Mouse (Mus musculus): ENCODE data around the gene Pigl.
A peak's percentile ranks its signal among the peaks of the same experiment; 100 is the strongest.
"Not testable (repeated sequence)": the region's sequence is repeated elsewhere in the genome, so short reads cannot be mapped to it uniquely, and the experiment has no call there.

Pigl gene

DNA sequence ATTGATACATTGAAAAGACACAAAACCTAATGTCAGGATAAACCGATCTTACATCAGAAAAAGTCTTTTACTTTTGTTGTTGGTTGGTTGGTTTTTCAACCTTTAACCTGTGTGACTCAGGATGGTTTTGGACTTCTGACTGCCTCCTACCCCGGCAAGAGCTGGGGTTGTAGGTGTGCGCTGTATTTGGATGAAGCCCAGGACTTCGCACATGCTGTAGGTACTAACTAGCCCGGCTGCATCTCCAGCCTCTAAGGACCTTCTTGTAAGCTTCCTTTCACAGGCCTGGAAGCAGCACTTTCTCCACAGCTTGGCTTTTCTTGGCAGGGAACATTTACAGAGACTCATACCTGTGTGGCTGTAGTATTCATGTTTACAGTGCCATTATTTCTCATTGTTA, 15.3 kb downstream of the Pigl start:
- DNase-seq = no peak

GRCm38 (mm10) chr11:62476156-62476555, 17.9 kb downstream of the Pigl start:
- DNase-seq = no peak

- DNase-seq = no peak
Measured at GRCm38 (mm10) chr11:62478931-62479330, 20.7 kb downstream of the Pigl start.

DNA sequence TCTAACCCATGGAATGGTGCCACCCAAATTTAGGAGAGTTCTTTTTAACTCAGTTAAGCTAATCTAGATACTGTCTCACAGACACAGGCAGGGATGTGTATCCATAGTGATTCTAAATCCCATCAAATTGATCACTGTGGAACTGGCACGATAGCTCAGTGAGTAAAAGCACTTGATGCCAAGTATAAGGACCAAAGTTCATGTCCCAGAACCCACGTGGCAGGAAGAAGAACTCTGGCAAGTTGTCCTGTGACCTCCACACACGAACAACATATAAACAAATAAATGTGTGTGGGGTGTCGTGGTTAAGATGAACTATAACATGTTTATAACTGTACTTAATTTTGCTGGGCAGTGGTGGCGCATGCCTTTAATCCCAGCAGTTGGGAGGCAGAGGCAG, 21.3 kb downstream of the Pigl start:
- DNase-seq = no peak

DNA sequence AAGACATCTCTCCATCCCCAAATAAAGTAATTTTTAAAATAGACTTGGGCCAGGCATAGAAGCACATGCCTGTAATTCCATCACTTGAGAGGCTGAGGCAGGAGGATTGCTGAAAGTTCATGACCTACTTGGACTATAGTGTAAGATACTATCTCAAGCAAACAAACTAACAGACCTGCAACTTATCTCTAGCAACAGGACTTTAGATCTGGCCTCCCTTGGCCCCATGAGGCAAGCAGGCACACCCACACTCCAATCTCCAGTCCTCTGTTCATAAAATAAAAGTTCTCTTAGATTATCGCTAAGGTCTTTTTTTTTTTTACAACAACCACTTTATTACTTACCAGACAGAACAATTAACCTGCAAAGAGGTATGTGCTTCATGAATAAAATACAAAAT, 28.7 kb downstream of the Pigl start:
- DNase-seq = no peak

DNA sequence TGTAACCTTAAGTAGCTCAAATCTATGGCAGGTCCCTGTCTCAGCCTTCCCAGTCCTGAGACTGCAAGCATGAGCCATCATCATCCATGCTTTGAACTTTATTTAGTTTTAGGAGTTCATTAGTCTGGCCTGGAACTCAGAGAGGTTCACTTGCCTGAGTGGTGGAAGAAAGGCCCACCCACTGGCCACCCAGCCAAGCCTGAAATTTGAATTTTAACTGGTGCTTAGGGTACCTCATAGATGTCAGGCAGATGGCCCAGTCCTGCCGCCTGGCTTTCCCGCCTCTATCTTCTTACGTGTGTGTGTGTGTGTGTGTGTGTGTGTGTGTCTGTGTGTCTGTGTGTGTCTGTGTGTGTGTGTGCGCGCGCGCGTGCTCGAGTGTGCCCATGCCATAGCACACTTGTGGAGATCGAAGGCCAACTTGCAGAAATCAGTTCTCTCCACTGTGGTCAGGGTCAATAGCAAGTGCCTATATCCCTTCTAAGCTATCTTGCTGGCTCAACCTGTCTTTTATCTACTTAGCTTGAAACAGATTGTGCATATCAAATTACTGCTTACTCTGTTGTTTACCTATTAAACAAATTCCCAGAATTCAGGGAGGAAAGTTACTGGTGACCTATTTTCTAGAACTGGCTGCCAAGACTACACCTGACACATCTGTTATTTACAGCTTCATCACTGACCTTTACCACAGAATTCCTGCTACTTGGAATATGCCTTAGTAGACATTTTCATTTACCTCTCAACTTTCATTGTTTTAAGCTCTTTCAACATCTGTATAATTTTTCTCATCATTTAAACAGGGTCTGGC, 29.5 kb downstream of the Pigl start:
- no peak for DNase-seq

DNA sequence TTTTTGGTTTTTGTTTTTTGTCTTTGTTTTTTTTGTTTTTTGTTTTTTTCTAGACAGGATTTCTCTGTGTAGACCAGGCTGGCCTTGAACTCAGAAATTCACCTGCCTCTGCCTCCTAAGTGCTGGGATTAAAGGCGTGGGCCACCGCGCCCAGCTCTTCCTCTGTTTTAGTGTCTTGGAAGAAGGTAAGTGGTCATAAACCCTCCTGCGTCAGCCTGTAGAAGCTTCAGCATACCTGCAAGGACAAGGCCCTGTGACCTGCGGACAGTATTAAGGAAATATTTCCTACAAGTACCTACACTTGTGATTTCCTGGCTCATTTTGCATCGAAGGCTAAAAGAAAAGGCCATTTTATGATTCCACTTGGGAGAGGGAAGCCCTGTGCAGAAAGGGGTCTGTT, 35.4 kb downstream of the Pigl start:
- no peak for DNase-seq

- peak; percentile 38 for DNase-seq
Measured at GRCm38 (mm10) chr11:62494754-62495275, 36.6 kb downstream of the Pigl start.

DNA sequence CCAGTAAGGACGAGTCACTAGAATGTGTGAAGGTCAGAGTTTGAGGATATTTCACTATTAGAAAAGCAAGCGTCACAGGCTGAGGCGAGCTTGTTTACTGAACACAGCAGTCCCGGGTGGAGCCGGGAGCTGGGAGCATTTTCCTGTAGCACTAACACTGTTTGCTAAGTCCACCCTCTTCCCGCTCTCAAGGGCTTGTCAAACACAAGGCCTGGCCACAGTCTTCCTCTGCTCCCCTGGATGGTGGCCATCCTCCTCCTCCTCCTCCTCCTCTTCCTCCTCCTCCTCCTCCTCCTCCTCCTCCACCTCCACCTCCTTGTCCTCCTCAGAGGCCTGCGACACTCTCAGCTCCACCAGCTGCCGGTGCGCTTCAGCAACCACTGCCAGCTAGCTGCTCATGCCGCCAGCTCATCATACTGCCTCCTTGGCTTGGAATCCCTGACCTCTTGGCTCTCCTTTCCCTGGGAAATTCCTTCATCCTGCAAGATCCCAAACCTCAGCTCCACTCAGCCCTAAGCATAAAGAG, 37.1 kb downstream of the Pigl start:
- DNase-seq = no peak

- DNase-seq = no peak
Measured at GRCm38 (mm10) chr11:62496151-62496715, 38.0 kb downstream of the Pigl start.

GRCm38 (mm10) chr11:62497181-62497580, 38.9 kb downstream of the Pigl start:
- DNase-seq = no peak

DNA sequence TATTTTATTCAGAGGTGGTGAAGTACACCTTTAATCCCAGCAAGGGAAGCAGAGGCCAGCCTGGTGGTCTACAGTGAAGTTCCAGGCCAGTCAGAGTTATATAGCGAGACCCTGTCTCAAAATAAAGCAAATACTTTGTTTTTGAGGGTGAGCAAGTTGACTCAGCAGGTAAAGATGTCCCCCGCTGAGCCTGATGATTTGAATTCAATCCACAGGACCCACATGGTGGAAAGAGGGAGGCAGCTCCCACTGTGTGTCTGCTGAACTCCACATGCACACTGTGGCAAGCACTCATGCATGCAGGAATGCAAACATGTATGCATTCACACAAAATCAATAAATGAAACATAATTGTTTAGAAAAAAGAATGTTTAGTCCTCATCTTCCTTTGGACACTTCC, 40.5 kb downstream of the Pigl start:
- no peak for DNase-seq

DNA sequence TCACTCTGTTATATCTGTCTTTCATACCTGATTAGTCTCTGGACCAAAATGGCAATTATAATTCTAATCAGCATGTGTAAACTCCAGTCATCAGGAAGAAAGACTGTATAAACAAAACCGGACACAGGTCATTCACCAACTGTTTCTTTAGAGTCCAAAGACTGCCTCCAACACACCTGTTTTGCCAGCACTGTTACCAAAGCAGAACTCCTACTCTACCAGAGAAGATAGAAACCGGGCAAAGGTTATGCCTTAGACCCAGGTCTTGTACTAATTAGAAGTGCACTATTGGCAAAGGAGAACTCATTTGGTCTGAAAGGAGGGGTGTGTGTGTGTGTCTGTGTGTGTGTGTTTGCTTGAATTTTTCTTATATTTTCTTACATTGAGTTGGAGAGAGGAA, 42.3 kb downstream of the Pigl start:
- no peak for DNase-seq

- DNase-seq = no peak
Measured at GRCm38 (mm10) chr11:62507683-62508082, 49.4 kb downstream of the Pigl start.

DNA sequence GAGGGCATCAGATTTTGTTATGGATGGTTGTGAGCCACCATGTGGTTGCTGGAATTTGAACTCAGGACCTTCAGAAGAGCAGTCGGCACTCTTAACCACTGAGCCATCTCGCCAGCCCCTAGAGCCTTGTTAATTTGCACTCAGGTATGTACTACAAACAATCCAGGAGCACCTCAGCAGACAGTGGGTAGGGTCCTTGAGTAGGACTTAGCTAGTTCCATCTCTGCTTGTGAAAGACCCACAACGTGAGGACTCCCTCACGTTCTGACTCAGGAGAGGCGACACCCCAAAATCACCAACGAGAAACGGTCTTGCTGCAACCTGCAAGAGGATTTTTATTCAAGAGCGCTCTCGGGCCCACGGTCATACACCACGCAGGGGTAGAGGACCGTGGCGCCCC, 50.1 kb downstream of the Pigl start:
- DNase-seq = not testable (repeated sequence)

GRCm38 (mm10) chr11:62508816-62509215, 50.6 kb downstream of the Pigl start:
- DNase-seq = not testable (repeated sequence)

DNA sequence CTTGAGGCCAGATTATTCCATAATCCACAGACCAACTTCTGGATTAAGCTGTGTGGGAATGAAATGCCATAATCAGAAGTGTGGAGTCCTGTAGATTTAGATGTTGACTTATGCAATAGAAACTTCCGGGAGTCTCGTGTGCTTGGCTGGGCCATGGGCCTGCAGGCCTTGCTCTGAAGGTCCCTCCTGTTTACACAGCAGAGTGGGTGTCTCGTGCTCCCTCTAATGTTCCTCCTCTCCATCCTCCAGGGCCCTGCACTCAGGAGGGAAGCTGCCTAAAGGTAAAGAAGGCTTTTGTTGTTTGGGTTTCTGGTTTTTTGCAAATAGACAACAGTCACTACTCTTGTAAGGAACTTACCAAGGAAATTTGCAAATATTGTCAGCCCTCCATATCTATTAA, 51.3 kb downstream of the Pigl start:
- DNase-seq = no peak

DNA sequence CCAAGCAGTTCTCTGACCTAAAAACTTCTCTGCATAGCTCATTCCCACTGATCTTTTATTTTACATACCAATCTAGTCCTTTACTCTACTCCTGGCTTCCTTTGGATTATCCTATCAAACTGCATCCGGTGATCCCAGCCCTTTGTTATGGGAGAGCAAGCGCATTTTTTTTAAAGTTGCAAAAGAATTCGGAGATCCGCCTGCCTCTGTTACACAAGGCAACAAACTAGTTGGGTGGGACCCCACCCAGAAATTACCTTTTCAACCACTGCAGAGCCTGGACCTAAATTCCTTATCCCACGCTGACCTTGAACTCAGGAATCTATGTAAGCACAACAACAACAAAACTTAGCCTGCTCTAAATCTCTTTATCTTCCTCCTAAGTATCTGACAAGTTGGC, 52.7 kb downstream of the Pigl start:
- DNase-seq = no peak

DNA sequence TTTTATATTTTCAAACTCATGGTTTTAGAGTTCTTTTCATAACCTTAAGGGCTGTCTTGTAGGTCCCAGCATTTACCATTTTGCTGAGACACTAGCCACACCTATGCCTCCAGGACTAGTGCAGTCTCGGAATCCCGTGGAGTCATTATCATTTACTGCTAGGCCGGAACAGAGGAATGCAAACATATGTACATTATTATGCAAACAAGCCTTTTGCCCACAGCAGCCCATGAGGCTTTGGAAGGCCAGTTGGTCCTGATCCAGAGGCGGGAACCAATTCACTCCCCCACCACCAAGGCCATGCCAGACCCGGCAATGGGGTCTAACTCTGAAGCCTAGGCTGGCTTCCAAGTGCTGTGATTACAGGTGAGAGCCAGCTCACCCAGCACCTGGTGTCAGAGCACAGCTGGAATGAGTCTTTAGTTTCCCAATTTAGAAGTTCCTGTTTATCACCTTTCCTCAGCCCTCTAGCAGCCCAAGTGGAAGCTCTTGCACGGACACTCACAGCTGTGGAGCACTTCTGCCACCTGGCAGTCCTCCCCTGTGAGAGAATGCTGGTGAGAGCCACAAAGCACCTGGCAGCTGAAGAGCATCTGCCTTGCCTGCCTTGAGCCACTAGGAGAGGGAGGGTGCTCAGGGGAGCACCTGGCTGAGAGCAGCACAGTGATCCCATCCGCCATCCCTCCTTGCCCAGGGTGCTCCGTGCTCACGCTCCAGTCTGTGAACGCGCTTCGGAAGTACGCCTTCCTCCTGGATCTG, 53.4 kb downstream of the Pigl start:
- DNase-seq = no peak

- DNase-seq = no peak
Measured at GRCm38 (mm10) chr11:62512529-62513080, 54.3 kb downstream of the Pigl start.

DNA sequence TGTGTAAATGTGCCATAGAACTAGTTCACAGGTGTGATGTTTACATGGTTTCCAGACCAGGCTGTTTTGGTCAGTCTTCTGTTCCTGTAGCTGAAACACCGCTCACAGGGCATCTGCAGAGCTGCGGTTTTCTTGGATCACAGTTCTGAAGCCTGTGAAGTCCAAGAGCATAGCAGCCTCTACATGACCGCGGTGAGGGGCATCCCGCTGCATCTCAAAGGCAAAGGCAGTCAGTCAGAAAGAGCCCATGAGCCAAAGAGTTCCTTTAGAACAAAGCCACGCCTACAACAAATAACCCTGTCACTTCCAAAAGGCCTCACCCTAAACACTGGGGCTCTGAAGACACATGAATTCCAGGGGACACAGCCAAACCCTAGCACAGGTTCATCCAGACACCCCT, 55.1 kb downstream of the Pigl start:
- no peak for DNase-seq

DNA sequence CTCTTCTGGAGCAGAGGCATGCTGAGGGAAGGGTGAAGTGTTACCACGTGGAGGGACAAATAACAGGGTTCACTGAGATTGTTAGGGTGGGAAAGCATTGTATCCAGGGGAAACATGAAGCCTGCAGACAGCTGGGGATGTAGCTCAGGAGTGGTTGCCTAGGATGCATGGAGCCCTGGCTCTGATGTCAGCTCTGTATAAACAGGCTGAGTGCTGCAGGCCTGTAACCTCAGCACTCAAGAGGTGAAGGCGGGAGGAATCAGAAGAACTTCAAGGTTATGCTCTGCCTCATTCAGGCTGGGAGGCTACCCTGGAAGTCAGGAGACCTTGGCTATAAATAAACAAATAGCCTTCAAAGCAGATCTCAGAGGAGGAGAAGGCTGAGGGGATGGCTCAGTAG, 60.7 kb downstream of the Pigl start:
- peak; percentile 16 for DNase-seq

DNA sequence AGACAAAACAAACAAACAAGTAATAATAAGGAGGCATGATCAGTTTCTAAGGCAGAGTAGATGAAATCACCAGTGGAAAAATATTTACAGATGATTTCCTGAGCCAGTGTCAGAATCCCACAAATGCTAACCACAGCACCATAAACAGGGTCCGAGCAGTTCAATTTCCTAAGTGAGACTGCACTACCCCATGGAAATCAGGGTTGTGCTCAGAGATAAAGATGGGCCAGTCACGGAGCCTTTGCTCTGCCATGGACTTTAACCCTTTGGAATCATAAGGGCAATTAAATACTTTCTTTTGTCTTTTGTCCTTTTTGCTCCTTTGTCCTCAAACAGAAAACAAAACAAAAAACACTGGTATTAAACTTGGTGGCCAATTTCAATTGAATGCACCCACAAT, 64.0 kb downstream of the Pigl start:
- no peak for DNase-seq

All from layer of hippocampus, adult 9-11 months (tissue).